Mouse (Mus musculus) gastrocnemius, adult 8-10 months (tissue): ENCODE measurements around the gene Nol10. TPM values are rescaled to one million over a fixed set of nuclear protein-coding genes. Genes with fewer than 3 reads are reported as not detected.
A peak's percentile ranks its signal among the peaks of the same experiment; 100 is the strongest.

Experiments used
- DNase-seq, 2 experiments: peaks; one replicate each; pipeline ENCODE4 v3.0.0; 2022; ENCODE audit warnings: low spot score in 2 of 2
- total RNA-seq, 4 experiments: library from RNA; stranded (reverse); gene quantifications; 2 replicates each; pipeline ENCODE4 v1.2.4; 2022

The Nol10 gene
- total RNA-seq, 4 experiments from 2014 or later = 6.8 to 9.1 (median 8.6) TPM

DNA sequence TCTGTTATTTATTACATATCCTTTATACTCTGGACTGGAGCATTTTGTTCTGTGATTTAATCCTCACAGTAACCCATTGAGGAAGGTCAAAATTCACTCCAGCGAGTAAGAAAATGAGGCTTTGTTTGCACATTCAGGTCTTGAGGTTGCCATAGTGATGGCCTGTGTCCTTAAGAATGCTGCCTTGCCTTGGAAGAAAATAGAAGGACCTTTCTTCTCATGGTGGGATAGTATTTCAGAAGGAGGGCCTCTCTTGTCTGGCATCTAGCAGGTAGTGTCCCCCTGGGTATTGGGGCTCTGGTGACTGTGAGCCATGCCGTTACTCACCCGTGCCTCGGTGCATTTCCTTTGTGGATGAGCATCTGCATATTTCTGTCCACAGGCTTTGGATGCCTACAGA is 12.4 kb downstream of the Nol10 start:
- no peak for DNase-seq

DNA sequence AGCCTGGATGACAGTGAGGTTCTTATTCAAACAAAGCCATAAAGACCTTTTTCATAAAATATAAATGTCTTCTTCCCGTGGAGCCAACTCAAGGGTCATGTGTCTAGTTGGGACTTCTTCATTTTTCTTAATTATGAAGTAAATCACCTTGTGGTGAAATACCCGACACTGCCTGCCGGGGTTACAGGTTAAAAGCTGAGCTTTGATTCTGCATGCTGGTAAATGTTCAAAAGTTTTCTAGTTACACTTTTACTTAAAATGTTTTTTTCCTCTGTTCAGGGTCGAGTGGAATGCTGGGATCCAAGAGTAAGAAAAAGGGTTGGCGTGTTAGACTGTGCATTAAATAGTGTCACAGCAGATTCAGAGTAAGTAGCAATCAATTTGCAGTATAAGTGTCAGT is 14.1 kb downstream of the Nol10 start:
- DNase-seq = no peak

DNA sequence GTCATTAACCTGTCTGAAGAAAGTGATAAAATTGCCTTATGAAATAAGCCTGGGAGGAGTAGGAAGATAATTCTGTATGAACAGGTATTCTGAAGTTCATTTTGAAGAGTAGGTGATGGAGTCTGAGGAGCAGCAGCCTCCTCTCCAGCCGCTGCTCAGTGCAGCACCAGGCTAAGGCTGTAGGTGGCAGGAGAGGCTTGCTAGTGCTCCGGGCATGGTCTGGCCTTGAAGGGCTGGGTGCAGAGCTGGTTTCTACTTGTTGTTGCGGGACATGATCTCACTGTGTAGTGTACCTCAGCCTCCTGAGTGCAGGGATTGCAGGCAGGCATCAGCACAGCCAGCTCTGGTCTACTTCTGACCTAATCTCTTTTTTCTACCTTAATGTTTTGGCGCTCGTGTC is 18.7 kb downstream of the Nol10 start:
- peak; percentile 13 to 35 for DNase-seq

DNA sequence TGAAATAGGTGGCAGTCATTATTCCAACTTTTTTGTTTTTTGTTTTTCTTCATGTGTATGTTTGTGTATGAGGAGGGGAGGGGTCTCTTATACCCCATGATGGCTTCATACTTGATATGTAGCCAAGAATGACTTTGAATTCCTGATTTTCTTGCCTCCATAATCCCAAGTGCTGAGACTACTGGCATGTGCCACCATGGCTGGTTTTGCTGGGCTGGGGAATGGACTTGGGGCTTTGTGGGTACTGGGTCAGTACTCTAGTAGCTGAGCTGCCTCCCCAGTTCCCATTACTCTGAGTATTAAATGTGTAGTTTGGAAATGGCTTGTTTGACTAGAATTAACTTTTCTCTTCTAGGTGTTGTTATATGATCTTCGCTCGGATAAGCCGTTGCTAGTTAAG is 20.9 kb downstream of the Nol10 start:
- no peak for DNase-seq

DNA sequence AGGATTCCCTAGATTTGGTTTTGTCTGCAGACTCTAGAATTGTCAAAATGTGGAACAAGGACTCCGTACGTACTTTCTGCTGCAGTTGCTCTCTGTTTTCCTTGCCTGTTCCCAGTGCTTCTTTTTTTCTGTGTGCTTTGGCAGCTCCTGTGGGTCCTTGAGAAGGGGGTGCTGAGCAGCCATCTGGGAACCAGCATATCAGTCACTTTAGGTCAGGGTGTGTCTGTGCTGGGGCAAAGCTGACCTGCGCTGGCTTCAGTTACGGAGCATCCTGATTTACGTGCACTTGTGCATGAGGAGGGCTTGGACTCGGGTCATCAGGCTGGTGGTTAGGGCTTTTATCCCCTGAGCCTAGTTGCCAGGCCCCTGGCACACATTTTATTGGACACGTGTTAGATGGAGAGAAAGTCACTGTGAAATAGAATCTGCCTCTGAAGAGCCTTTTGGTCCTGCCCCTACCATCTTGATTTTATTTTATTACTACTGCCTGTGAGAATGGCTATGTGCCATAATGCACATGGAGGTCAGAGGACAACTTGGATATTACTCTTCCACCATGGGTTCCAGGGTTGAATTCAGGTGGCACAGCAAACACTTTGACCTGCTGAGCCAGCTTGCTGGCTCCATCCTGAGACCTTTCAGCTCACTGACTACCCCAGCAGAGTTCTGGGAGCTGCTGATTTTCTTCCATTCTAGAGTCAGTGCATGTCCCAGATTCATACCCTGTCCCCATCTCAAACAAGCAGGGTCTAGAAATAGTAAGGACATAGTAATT is 21.5 kb downstream of the Nol10 start:
- DNase-seq = no peak

DNA sequence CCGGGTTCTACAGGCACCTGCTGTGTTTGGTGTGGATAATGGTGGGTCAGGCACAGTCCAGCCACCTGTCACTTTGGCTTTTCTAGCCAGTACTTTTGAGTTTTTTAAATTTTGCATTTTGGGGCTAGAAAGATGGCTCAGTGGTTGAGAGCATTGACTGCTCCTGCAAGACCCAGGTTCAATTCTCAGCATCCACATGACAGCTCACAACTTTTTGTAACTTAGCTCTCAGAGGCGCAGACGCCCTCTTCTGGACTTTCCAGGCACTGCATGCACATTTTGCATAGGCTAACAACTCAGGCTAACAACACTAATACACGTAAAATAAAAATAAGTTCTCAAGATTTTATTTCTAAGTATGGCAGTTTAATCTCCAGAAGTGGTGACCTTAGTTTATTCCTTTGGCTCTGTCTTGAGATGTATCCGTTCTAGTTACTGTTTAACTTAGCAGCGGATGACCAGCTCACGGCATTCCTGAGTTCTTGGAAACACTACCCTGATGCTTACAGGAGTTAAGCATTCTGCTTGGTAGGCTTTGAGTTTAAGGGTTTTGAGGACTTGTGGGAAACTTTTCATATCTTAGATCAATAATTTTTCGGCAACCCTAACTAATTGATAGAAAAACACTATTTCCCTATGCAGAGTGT is 23.5 kb downstream of the Nol10 start:
- no peak for DNase-seq

DNA sequence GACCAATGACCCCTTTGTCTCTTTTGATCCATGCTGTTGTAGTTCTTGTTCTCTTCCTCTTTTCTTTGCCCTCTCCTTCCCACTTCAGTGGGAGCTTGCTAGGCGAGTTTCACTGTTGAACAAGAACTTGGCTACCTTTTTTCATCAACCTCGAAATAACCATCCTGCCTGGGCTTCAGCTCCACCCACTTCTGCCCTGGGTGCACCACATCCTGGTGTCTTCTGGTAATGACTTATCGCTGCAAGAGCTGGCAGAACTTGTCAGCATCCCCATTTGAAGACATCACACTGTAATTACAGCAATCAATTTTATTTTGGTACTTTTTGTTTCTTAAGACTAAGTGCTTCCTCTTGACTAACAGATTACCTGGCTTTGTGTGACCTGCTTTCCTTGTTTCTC is 24.4 kb downstream of the Nol10 start:
- DNase-seq = no peak

DNA sequence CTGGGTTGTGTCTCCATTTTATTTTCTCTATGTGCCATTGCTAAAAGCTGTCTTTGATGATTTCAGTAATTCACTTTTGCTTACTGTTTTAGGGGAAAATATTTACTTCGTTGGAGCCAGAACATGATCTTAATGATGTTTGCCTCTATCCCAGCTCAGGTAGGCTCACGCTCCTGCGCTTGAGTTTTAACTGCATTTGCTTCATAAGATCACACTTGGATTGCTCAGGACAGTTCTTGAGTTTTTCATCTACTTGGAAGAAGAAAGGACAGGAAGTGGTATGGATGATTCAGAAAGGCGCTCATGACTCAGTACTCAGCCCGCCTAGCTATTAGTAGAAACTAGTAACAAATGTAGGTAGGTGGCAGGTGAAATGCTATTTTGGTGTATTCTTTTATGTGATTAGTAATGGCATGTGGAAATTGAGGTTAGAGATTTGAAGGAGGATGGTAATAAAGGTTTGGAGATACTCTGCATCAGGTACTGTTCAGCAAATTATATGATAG is 25.3 kb downstream of the Nol10 start:
- no peak for DNase-seq

DNA sequence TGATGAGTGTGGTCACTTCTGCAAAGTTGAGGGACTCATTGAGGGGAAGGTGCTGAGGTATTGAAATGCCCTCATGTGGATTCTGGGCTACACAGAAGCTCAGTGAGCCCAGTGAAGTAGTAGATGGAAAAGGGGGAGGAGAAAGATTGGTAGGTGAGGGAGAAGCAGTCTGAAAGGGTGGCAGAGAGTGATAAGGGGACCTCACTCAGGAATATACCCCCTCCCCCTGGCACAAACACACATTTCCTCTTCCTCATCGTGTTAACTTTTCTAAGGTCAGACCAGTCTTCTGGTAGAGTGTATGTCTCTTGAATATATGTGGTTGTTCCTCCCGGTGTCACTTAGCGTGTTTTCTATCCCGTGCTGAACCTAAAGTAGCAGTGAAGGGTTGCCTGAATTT is 27.0 kb downstream of the Nol10 start:
- no peak for DNase-seq

DNA sequence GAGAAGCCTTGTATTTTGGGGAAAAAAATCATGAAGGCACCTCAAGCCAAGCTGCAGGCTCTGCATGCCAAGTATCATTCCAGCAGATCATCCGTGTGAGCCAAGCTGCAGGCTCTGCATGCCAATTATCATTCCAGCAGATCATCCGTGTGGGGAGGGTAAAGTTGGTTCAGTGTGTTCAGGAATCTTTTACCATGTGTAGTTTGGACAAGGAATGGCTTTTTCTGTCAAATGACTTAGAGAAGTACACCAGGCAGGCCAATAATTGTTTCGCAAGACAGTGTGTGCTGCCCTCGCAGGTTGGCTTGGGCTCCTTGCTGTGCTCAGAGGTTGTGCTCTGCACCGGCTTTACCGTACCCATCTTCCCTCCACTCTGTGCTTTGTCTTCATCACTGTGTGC is 28.3 kb downstream of the Nol10 start:
- no peak for DNase-seq

DNA sequence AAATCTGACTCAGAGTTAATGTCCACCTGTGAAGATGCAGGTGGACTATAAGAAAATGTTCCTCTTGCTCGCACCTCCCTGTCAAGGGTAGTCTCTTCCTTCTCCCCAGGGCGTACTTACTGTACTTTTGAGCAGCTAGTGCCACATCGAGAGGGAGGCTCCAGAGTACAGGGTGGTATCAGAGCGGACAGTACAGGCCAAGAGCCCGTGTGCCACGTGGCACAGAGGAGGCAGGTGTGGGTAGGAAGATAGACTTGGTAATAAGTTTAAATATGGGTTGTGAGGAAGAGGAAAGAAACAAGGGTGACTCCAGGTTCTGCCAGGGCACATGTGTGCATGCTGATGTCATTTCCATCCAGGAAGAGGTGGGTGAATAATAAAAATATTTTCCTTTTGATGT is 32.7 kb downstream of the Nol10 start:
- DNase-seq = no peak

DNA sequence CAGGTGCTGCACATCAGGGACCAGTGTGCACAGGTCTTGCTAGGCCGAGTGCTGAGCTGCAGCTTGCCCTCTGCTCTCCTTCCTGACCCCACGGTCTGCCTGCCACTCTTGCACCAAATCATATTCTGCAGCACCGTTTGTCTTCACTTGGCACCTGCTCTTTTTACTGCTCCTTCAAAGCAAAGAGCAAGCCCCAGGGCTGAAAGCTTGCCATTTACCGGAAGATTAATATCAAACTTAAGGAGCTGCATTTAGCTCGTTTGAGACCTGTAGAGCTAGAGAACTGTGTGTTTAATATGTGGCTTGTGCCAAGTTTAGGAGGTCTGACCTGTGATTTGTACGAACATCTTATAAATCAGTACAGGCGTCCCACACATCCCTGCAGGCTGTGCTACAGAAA is 34.5 kb downstream of the Nol10 start:
- no peak for DNase-seq

DNA sequence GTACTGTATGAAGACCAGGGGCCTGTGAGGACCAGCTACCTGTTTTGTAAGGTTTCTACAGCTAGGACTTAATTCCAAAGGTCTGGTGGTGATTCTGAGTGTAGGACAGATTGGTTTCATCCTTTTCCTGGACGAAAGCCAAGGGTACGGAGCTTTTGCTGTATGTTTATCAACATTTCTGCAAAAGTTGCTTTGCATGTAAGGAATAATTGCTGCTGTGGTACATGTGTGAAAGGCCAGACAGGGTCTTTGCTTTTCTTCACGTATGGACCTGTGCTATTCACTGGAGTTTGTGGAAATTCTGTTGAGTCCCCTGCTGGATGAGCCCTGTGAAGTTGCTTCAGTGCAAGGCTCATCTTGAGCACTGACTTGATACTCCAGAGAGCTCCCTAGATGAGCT is 38.6 kb downstream of the Nol10 start:
- no peak for DNase-seq

DNA sequence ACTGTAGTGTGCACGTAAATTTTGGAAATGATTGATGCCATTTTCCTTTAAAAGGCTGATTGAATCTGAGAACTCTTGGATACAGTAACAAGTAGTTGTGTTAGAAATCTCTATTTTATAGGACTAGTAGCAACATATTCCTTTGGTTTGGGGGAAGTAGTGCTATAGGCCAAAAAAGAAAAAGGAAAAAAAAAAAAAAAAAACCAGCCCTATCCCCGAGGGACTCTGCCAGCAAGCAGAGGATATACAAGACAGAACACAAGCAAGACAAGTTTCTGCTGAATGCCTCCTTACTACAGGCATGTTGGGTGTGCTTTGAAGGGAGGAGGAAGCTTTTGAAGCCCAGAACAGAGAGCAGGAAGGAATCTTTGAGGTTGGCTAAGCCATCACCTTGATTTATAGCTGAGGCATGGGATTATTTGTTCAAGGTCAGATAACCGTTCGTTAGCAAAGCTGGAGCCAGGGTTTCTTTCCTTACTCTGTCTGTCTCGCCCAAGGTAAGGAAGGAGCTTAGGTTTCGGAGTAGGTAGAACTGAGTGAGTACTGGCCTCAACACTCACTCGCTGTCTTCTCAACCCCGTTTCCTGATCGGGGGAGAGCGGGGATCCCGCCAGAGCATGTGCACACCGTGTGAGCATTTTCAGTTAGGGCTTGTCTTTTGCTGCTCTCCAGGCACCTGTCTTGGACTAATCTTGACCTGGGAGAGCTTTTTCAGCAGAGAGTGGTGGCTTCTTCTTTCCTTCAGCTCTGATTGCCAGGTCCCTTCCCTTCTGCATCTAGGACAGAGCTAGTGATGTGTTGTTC is 39.3 kb downstream of the Nol10 start:
- DNase-seq = no peak

DNA sequence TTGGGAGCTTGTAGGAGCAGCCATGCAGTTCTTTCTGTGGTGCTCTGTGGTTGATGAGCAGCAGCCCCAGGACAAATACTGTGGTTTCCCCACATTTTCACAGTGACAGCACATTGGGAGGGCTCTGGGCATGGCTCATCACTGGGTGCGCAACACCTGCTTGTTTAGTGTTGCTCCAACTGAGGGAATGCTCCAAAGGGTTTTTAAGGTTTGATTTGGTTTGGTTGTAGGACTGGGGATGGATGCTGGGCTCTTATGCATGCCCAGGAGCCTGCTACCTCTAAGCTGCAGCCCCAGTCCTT is 39.8 kb downstream of the Nol10 start:
- DNase-seq = no peak

DNA sequence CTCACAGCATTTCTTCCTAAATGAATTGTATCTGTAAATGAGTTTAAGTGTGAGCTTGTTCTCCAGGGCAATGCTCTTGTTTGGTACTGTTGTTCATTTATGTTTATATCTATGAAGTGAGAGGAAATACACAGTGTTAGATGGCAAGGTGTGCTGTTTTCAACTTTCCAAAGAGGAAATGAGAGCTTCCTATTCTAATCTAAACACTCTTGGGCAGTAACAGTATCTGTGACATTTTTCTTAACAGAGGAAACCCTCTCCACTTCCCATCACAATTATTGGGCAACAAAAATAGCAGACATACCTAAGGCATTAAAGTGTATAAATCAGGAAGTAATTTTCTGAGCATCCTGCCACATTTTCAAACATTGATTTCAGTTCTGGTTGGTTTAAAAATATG is 41.8 kb downstream of the Nol10 start:
- no peak for DNase-seq

DNA sequence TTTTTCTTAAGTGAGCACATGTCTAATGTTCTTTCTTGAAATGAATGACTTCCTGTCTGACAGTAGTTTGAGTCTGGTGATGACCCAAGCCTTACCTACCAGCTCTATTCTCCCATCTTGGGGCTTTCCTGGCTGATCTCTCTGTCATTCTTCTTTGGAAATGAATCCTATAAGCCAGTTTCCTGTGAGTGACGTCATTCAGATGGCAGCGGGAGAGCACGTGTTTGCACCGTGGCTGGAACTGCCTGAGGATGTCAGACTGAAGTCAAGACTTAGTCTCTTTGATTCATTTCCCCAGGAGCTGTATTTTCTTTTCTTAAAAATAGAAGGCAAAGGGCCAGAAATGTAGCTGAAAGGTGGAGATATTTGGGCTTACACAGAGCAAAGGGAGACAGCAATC is 42.3 kb downstream of the Nol10 start:
- no peak for DNase-seq

DNA sequence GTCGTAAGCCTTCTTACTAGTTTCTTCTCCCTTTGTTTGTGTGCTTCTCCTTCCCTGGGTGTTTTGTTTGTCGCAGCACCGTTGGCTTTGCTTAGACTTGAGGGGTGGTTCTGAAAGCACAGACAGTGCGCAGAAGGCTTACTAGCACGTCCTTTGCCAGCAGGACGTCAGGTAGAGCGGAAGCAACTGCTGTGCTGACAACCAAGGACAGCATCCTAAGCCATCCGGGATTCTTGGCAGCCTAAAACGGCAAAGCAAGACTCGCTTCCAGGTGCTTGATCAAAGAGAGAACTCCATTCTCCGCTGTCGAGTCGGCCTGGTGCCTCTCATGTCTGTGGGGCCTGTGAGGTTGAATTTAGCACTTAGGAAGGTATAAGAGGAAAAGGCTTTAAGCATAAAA is 44.9 kb downstream of the Nol10 start:
- no peak for DNase-seq

DNA sequence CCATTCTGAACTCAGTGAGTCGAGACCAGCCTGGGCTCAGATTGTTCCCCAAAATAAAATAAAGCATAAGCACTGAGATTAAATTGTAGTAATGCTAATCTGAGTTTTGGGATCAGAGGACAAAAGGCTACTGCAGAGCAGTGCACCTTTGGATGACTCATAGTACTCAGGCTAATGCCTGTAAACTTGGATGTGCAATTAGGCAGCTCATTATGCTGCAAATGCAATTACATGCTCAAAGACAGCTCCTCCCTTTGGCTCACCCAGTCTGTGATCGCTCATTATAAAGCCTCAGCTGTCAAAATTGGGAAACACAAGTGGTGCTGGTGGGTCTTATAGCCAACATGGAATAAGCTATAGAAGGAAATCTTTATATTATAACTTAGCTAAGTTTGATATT is 48.9 kb downstream of the Nol10 start:
- no peak for DNase-seq

DNA sequence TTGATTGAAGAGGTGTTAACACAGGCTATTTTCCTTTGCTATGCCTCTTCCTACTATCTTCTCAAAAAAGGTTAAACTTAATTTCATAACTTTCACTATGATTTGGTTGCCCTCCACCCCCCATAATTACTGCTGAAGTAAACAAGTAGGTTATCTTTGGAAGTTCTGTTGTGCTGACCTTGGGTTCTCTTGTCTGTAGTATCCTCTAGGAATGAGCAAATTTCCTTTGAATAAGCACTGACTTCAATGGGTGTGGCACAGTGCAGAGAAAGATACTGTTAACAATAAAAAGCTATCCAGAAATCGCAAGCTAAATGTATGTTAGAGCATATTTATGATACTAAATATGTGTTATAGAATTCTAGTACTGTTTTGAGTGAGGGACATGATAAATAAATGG is 53.2 kb downstream of the Nol10 start:
- DNase-seq = no peak

DNA sequence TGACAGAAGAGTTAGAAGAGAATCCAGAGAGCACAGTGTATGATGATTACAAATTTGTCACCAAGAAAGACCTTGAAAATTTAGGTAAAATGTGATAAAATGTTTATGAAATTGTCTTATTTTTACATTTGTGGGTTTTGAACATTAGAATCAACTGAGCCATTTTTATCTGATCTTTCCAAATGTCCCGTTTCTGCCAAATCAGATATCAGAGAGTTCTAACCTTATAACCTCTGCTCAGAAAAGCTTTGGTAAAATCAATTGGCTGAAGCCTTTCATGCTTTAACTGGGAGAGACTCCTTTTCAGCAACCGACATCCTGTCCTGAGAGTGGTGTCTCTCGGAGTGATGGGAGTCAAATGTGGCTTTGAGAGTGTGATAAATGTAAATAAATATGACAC is 53.9 kb downstream of the Nol10 start:
- DNase-seq = no peak

DNA sequence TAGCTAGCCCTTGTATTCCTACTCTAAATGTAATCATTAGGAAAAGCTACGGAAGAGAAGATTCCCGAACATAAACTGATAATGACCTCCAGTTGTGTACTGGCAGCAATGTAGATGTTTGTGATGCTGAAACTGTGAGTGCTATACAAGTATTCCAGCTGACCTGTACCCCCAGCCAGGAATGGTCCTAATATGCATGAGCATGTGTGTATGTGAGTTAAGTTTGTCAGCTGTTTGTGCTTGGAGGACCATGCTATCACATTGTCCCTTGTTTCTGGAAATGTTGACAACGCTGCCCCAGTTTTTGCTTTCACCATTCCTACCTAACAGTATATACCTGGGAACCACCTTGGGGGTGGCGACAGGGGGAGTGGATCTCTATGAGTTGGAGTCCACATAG is 55.7 kb downstream of the Nol10 start:
- DNase-seq = no peak

DNA sequence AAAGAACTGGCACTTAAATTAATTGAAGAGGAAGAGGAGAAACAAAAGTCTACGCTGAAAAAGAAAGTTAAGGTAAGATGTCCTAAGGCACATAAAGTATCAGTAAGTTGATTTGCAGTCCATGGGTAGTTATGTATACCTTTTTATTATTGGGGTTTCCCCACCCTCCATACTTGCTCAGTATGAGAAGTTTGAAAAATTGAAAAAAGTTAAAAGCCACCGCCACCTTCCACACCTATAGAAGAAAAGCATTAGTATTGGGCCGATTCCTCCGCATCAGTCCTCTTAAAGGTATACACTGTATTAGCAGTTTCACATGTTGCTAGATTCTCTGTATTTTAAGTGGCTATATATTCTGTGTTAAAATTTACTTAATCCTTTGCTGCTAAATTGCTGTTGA is 58.6 kb downstream of the Nol10 start:
- DNase-seq = no peak
